Mouse (Mus musculus) CH12.LX (cell line): ENCODE measurements around the gene Trcg1. TPM values are rescaled to one million over a fixed set of nuclear protein-coding genes. Genes with fewer than 3 reads are reported as not detected.
"Not testable (repeated sequence)": the region's sequence is repeated elsewhere in the genome, so short reads cannot be mapped to it uniquely, and the experiment has no call there.

Experiments used
- DNase-seq: peaks from one replicate; pipeline ENCODE4 v3.0.0-alpha.2; 2013; ENCODE audit errors: extremely low read depth
- H3K27ac ChIP-seq: 2 replicates; pipeline ENCODE4 v1.5.1; 2012; ENCODE audit warnings: low read depth, mild to moderate bottlenecking, control low read depth, moderate library complexity; ENCODE audit not compliant: insufficient read depth
- H3K27me3 ChIP-seq: replicated peaks from 2 replicates; pipeline ENCODE3; 2012; ENCODE audit warnings: inconsistent platforms
- H3K36me3 ChIP-seq, 2 experiments: replicated peaks in 1 of 2; 2 replicates each; pipeline versions ENCODE3 to v1.6.1; 2012; ENCODE audit warnings: inconsistent platforms in 1 of 2, low read length in 1 of 2, mild to moderate bottlenecking in 1 of 2, mixed read lengths in 1 of 2, moderate library complexity in 1 of 2; ENCODE audit not compliant: control insufficient read depth in 1 of 2, insufficient read depth in 1 of 2
- H3K4me1 ChIP-seq, 2 experiments: 2 replicates each; pipeline ENCODE4 v1.6.1; 2012; ENCODE audit warnings: inconsistent platforms in 1 of 2, moderate library complexity in 1 of 2; ENCODE audit not compliant: insufficient read depth in 2 of 2, control insufficient read depth in 1 of 2
- H3K4me2 ChIP-seq: 2 replicates; pipeline ENCODE4 v1.6.1; 2012; ENCODE audit warnings: low read depth, mild to moderate bottlenecking, control low read depth; ENCODE audit not compliant: poor library complexity, insufficient read depth, severe bottlenecking
- H3K4me3 ChIP-seq, 3 experiments: fragments of 150-350 bp in 1 of 3; sonication (generic) in 1 of 3; replicated peaks in 1 of 3; 2 replicates each; pipeline versions ENCODE3 to v1.5.1; 2011 to 2012; ENCODE audit warnings: low read depth in 2 of 3, low read length in 2 of 3, mild to moderate bottlenecking in 2 of 3, moderate library complexity in 2 of 3, control low read depth in 1 of 3, improper control_type of control experiment in 1 of 3, inconsistent platforms in 1 of 3, mixed read lengths in 1 of 3; ENCODE audit not compliant: poor library complexity in 1 of 3
- H3K79me2 ChIP-seq: replicated peaks from 2 replicates; pipeline ENCODE4 v1.6.1; 2012; ENCODE audit warnings: mild to moderate bottlenecking, moderate library complexity; ENCODE audit not compliant: control insufficient read depth, poor library complexity, insufficient read depth, severe bottlenecking; ENCODE audit errors: extremely low read depth
- H3K9ac ChIP-seq: 2 replicates; pipeline ENCODE4 v1.6.1; 2012; ENCODE audit warnings: low read depth, mild to moderate bottlenecking, control low read depth, moderate library complexity; ENCODE audit not compliant: insufficient read depth
- H3K9me3 ChIP-seq: replicated peaks from 2 replicates; pipeline ENCODE3; 2012; ENCODE audit warnings: low read length, inconsistent platforms, mixed read lengths
- CHD2 ChIP-seq: IDR thresholded peaks from 2 replicates; pipeline ENCODE4 v1.6.1; 2011; ENCODE audit warnings: low read length, improper control_type of control experiment
- ETS1 ChIP-seq: conservative IDR thresholded peaks from 2 replicates; pipeline ENCODE4 v1.6.1; 2012; ENCODE audit warnings: low read depth, mild to moderate bottlenecking, inconsistent platforms, low read length, improper control_type of control experiment, moderate library complexity
- MAFK ChIP-seq: IDR thresholded peaks from 2 replicates; pipeline ENCODE4 v1.6.1; 2011; ENCODE audit warnings: low read length, improper control_type of control experiment; ENCODE audit not compliant: insufficient replicate concordance
- MAX ChIP-seq: IDR thresholded peaks from 2 replicates; pipeline ENCODE4 v1.6.1; 2011; ENCODE audit warnings: low read length, improper control_type of control experiment
- MEF2A ChIP-seq: IDR thresholded peaks from 2 replicates; pipeline ENCODE4 v1.6.1; 2014; ENCODE audit warnings: low read depth, mild to moderate bottlenecking, inconsistent platforms, low read length, improper control_type of control experiment, borderline replicate concordance
- MXI1 ChIP-seq: IDR thresholded peaks from 2 replicates; pipeline ENCODE4 v1.6.1; 2011; ENCODE audit warnings: mild to moderate bottlenecking, low read depth, low read length, improper control_type of control experiment
- MYC ChIP-seq: IDR thresholded peaks from 2 replicates; pipeline ENCODE4 v1.6.1; 2011; ENCODE audit warnings: low read depth, mild to moderate bottlenecking, improper control_type of control experiment, low read length
- NELFE ChIP-seq: IDR thresholded peaks from 2 replicates; pipeline ENCODE4 v1.6.1; 2011; ENCODE audit warnings: low read depth, low read length, improper control_type of control experiment
- PAX5 ChIP-seq: IDR thresholded peaks from 2 replicates; pipeline ENCODE4 v1.6.1; 2012; ENCODE audit warnings: low read length, inconsistent platforms, mixed read lengths
- POLR2A ChIP-seq: IDR thresholded peaks from 2 replicates; pipeline ENCODE4 v1.6.1; 2011; ENCODE audit warnings: low read depth, mild to moderate bottlenecking, improper control_type of control experiment, low read length
- RAD21 ChIP-seq: IDR thresholded peaks from 2 replicates; pipeline ENCODE4 v1.6.1; 2011; ENCODE audit warnings: low read depth, mild to moderate bottlenecking, low read length, improper control_type of control experiment, moderate library complexity
- RCOR1 ChIP-seq: conservative IDR thresholded peaks from 2 replicates; pipeline ENCODE4 v1.6.1; 2012; ENCODE audit warnings: low read depth, mild to moderate bottlenecking, inconsistent platforms, low read length, improper control_type of control experiment
- SMC3 ChIP-seq: IDR thresholded peaks from 2 replicates; pipeline ENCODE4 v1.6.1; 2011; ENCODE audit warnings: low read depth, low read length, improper control_type of control experiment
- TBP ChIP-seq: conservative IDR thresholded peaks from 2 replicates; pipeline ENCODE4 v1.6.1; 2011; ENCODE audit warnings: low read depth, low read length, improper control_type of control experiment
- TCF12 ChIP-seq: IDR thresholded peaks from 2 replicates; pipeline ENCODE4 v1.6.1; 2014; ENCODE audit warnings: low read depth, mild to moderate bottlenecking, inconsistent platforms, low read length, improper control_type of control experiment
- UBTF ChIP-seq: IDR thresholded peaks from 2 replicates; pipeline ENCODE4 v1.6.1; 2012; ENCODE audit warnings: low read depth, mild to moderate bottlenecking, inconsistent platforms, low read length, improper control_type of control experiment, moderate library complexity
- USF1 ChIP-seq: IDR thresholded peaks from 2 replicates; pipeline ENCODE4 v1.6.1; 2014; ENCODE audit warnings: low read depth, mild to moderate bottlenecking, inconsistent platforms, low read length, improper control_type of control experiment
- ZC3H11A ChIP-seq: IDR thresholded peaks from 2 replicates; pipeline ENCODE4 v1.6.1; 2012; ENCODE audit warnings: low read depth, mild to moderate bottlenecking, inconsistent platforms, low read length, improper control_type of control experiment
- ZMIZ1 ChIP-seq: IDR thresholded peaks from 2 replicates; pipeline ENCODE4 v1.6.1; 2012; ENCODE audit warnings: low read depth, mild to moderate bottlenecking, inconsistent platforms, low read length, improper control_type of control experiment
- dilution Hi-C: fragments of 300-500 bp; cut with MboI; formaldehyde crosslinking; loops from 2 replicates; pipeline ENCODE4 v1.14.3; 2020; ENCODE audit warnings: low sequenced_read_pairs; ENCODE audit not compliant: extremely low pct_unique_long_range_greater_than_20kb, extremely low pct_ligation_motif_present
- in situ Hi-C: fragments of 300-500 bp; cut with MboI; formaldehyde crosslinking; loops from 3 replicates; pipeline ENCODE4 v1.14.3; 2019; ENCODE audit warnings: low sequenced_read_pairs, low pct_ligation_motif_present, low pct_unique_long_range_greater_than_20kb, mixed read lengths
- polyA plus RNA-seq: library from polyadenylated mRNA; unstranded; fragments of >175 nt; gene quantifications from 2 replicates; pipeline ENCODE4 v1.2.1, GENCODE M21; 2012; ENCODE audit warnings: low read depth; ENCODE audit not compliant: insufficient read length
- total RNA-seq, 2 experiments: library from RNA; depleted of rRNA; stranded (reverse); fragments of 300-350 nt in 1 of 2; fragments of >200 nt in 1 of 2; gene quantifications; 2 replicates each; pipeline ENCODE4 v1.2.3; 2012 to 2014

Gene Trcg1
- total and polyA plus RNA-seq, 3 experiments = not detected

GRCm38 (mm10) chr9:57223341-57223740 lies 13.0 kb upstream of the Trcg1 start:
- Histone ChIP-seq H3K4me2 (no peak overlapping the region), H3K4me3 (no peak overlapping the region), H3K79me2 (no peaks in the 10 kb centered on the region), H3K36me3 (no peaks in the 10 kb centered on the region), H3K27ac (no peak overlapping the region), H3K4me1 (peaks cover 0 to 4% of the 10 kb centered on the region in 2 experiments; a peak in 2 of 4 replicates), H3K27me3 (peaks cover 3% of the 10 kb centered on the region), H3K9me3 (peaks cover 7% of the 10 kb centered on the region), H3K9ac (no peak overlapping the region)
- in situ Hi-C loops (no loop called here), dilution Hi-C loops (no loop called here)
- no peak for DNase-seq
- TF ChIP-seq SMC3 = no peak
- TF ChIP-seq MEF2A = no peak
- TF ChIP-seq RCOR1 = no peak
- TF ChIP-seq MXI1 = no peak
- no peak for TF ChIP-seq MAX
- no peak for TF ChIP-seq ZMIZ1
- TF ChIP-seq NELFE = no peak
- TF ChIP-seq USF1 = no peak
- TF ChIP-seq MYC = no peak
- TF ChIP-seq ZC3H11A = no peak
- TF ChIP-seq PAX5 = no peak
- no peak for TF ChIP-seq ETS1

DNA sequence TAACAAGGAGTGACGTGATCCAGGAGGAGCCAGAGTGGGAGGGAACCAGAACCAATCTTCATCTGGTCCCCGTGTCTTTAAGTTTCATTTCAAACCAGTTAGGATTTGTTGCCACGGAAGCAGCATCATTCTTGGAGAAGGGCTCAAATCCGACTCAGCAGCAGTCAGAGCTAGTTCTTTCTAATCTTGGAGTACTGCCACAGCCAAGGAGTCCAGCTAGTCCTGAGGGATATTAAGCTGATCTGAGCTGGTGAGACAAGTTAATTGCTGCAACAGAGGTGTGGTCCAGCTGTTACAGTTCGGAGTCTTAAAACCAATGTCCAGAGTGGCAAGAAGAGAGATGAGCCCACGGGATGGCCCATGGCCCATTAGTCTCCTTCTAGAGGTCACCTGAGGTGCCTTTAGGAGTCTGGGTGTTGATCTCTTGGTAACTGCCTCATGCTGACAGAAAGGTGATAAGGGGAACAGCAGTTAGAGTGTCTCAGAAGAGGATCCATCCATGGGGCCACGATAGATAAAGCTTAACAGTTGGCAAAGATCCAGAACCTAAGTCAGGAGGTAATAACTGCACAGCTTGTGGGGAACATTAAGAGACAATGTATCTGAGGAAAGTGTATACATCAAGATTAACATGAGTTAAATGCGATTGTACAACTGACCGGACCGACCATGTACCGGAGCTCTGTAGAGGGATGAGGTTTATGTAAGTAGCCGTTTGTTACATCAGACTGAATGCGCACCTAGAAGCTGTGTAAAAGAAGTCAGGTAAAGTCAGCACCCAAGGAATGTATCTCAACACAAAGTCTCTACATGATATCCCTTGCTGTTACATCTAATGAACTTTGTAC lies 10.4 kb upstream of the Trcg1 start:
- Histone ChIP-seq H3K9me3 (peaks cover 5% of the 10 kb centered on the region), H3K27me3 (peaks cover 3% of the 10 kb centered on the region), H3K9ac (no peak overlapping the region), H3K27ac (no peak overlapping the region), H3K36me3 (no peaks in the 10 kb centered on the region), H3K4me3 (no peak overlapping the region), H3K4me2 (no peak overlapping the region), H3K4me1 (peaks cover 0 to 4% of the 10 kb centered on the region in 2 experiments; a peak in 2 of 4 replicates), H3K79me2 (no peaks in the 10 kb centered on the region)
- TF ChIP-seq PAX5 (no peak), UBTF (no peak), NELFE (no peak), MEF2A (no peak), MAX (no peak), USF1 (no peak), MAFK (no peak), POLR2A (no peak), TCF12 (no peak), RAD21 (no peak), TBP (no peak), CHD2 (no peak)
- no peak for DNase-seq
- in situ Hi-C loops = no loop called here
- dilution Hi-C loops = no loop called here

GRCm38 (mm10) chr9:57226628-57227122 lies 9.7 kb upstream of the Trcg1 start:
- dilution Hi-C loops, H3K4me1 ChIP-seq, H3K4me3 ChIP-seq, in situ Hi-C loops, H3K27ac ChIP-seq, H3K27me3 ChIP-seq, H3K9ac ChIP-seq, H3K36me3 ChIP-seq, H3K79me2 ChIP-seq, DNase-seq, H3K9me3 ChIP-seq, H3K4me2 ChIP-seq: not testable (repeated sequence)
